Mouse (Mus musculus) liver, embryonic 16.5 days (tissue): ENCODE data around the gene Ifi205. TPM values are rescaled to one million over a fixed set of nuclear protein-coding genes. Genes with fewer than 3 reads are reported as not detected.
"Not testable (repeated sequence)": the region's sequence is repeated elsewhere in the genome, so short reads cannot be mapped to it uniquely, and the experiment has no call there.

Experiments
- ATAC-seq: fragments of 200-750 bp; cut with Nextera tagmentation; 2 replicates; pipeline ENCODE4 v1.8.0; 2017; ENCODE audit warnings: low read depth, mild to moderate bottlenecking, moderate number of reproducible peaks, moderate library complexity
- H3K27ac ChIP-seq: fragments of 300-500 bp; sonication (generic); 2 replicates; pipeline ENCODE4 v1.5.1; 2014; ENCODE audit warnings: mild to moderate bottlenecking, low read length
- H3K27me3 ChIP-seq: fragments of 300-500 bp; sonication (generic); 2 replicates; pipeline ENCODE4 v1.6.1; 2014; ENCODE audit warnings: low read depth, low read length, mixed read lengths; ENCODE audit not compliant: control insufficient read depth, insufficient read depth
- H3K36me3 ChIP-seq: fragments of 300-500 bp; sonication (generic); 2 replicates; pipeline ENCODE4 v1.6.1; 2014; ENCODE audit warnings: mild to moderate bottlenecking; ENCODE audit not compliant: control insufficient read depth, insufficient read depth
- H3K4me1 ChIP-seq: fragments of 300-500 bp; sonication (generic); 2 replicates; pipeline ENCODE4 v1.6.1; 2014; ENCODE audit warnings: low read depth, low read length, mixed read lengths; ENCODE audit not compliant: control insufficient read depth
- H3K4me2 ChIP-seq: fragments of 300-500 bp; sonication (generic); 2 replicates; pipeline ENCODE4 v1.6.1; 2014; ENCODE audit warnings: low read depth, low read length, mixed read lengths
- H3K4me3 ChIP-seq: fragments of 300-500 bp; sonication (generic); 2 replicates; pipeline ENCODE4 v1.5.1; 2014; ENCODE audit warnings: low read depth, mild to moderate bottlenecking, low read length
- H3K9ac ChIP-seq: fragments of 300-500 bp; sonication (generic); 2 replicates; pipeline ENCODE4 v1.6.1; 2014; ENCODE audit warnings: low read depth, low read length
- H3K9me3 ChIP-seq: fragments of 300-500 bp; sonication (generic); replicated peaks from 2 replicates; pipeline ENCODE4 v1.6.1; 2016; ENCODE audit warnings: low read length; ENCODE audit not compliant: control insufficient read depth
- WGBS: fragments of 180-500 bp; shearing (Covaris S2); extraction: QIAGEN DNeasy Blood & Tissue Kit; methylation state at CpG from one replicate; pipeline ENCODE4 v1.1.7; 2014; ENCODE audit not compliant: insufficient replicate concordance; 5-methylcytosine and 5-hydroxymethylcytosine counted together
- polyA plus RNA-seq: library from polyadenylated mRNA; unstranded; fragments of >200 nt; fragmentation: Nextera tagmentation; extraction: Ambion mirVana; gene quantifications from 2 replicates; pipeline ENCODE4 v1.2.1, GENCODE M21; 2015

The Ifi205 gene
- polyA plus RNA-seq, 1 experiment from 2014 or later, result 0.60 TPM

GRCm38 (mm10) chr1:173982694-173983305, 48.8 kb downstream of the Ifi205 start, which contains the start of gene Ifi202b:
Gene Ifi202b, minus strand, starts transcription at chr1:173982744.
- H3K9me3 ChIP-seq, H3K36me3 ChIP-seq: not testable (repeated sequence)
- WGBS, result 70% methylated on average over 6 of the region's 6 CpGs

GRCm38 (mm10) chr1:173981038-173981437, 50.6 kb downstream of the Ifi205 start:
- not testable (repeated sequence) for H3K36me3 ChIP-seq, H3K27me3 ChIP-seq, H3K4me2 ChIP-seq, H3K4me3 ChIP-seq, ATAC-seq, H3K4me1 ChIP-seq, H3K9ac ChIP-seq, H3K27ac ChIP-seq, H3K9me3 ChIP-seq
- WGBS, result 36% methylated on average over 3 of the region's 3 CpGs

More at GRCm38 (mm10) chr1:173982694-173983305, 48.8 kb downstream of the Ifi205 start, which contains the start of gene Ifi202b:
- H3K27me3 ChIP-seq, H3K4me3 ChIP-seq, H3K4me1 ChIP-seq, H3K27ac ChIP-seq, ATAC-seq, H3K9ac ChIP-seq, H3K4me2 ChIP-seq: not testable (repeated sequence)

- no peaks in the 10 kb centered on the region for H3K36me3 ChIP-seq
- no peak overlapping the region for H3K4me3 ChIP-seq
- H3K4me1 ChIP-seq, result no peaks in the 10 kb centered on the region
- no peaks in the 10 kb centered on the region for H3K9me3 ChIP-seq
- H3K27me3 ChIP-seq, result no peaks in the 10 kb centered on the region
- H3K9ac ChIP-seq, result no peak overlapping the region
- no peak overlapping the region for H3K27ac ChIP-seq
- H3K4me2 ChIP-seq, result no peak overlapping the region
- ATAC-seq, result no peak
Measured at GRCm38 (mm10) chr1:173977622-173978021, 54.0 kb downstream of the Ifi205 start.

GRCm38 (mm10) chr1:173973111-173973510, 58.5 kb downstream of the Ifi205 start:
- Histone ChIP-seq H3K4me3 (no peak overlapping the region), H3K4me2 (no peak overlapping the region), H3K9ac (no peak overlapping the region), H3K9me3 (no peaks in the 10 kb centered on the region), H3K36me3 (no peaks in the 10 kb centered on the region), H3K27ac (no peak overlapping the region), H3K27me3 (no peaks in the 10 kb centered on the region), H3K4me1 (no peaks in the 10 kb centered on the region)
- no peak for ATAC-seq

Other genes starting within 250 kb of the Ifi205 start
- 1.4 and 2.6 TPM in 2 replicates for gene Ifi211, start 118.8 kb downstream of the Ifi205 start, polyA plus RNA-seq
- gene Mndal, start 89.3 kb downstream of the Ifi205 start, polyA plus RNA-seq, result 3.8 and 4.4 TPM in 2 replicates
- 2.3 and 2.4 TPM in 2 replicates for gene Ifi203, start 89.1 kb downstream of the Ifi205 start, polyA plus RNA-seq
- gene Ifi202b, start 49.1 kb downstream of the Ifi205 start, polyA plus RNA-seq, result not detected in 2 replicates
- gene Olfr433, start 8.9 kb upstream of the Ifi205 start, polyA plus RNA-seq, result 0.09 and 0.12 TPM in 2 replicates
- gene Olfr432, start 17.4 kb upstream of the Ifi205 start, polyA plus RNA-seq, result not detected in 2 replicates
- not detected in 2 replicates for gene Olfr430, start 34.8 kb upstream of the Ifi205 start, polyA plus RNA-seq
- gene Olfr429, start 52.5 kb upstream of the Ifi205 start, polyA plus RNA-seq, result not detected in 2 replicates
- gene Olfr427, start 65.1 kb upstream of the Ifi205 start, polyA plus RNA-seq, result not detected in 2 replicates
- gene Olfr231, start 89.4 kb upstream of the Ifi205 start, polyA plus RNA-seq, result not detected in 2 replicates
- gene Olfr424, start 99.7 kb upstream of the Ifi205 start, polyA plus RNA-seq, result not detected in 2 replicates
- 0.97 and 1.1 TPM in 2 replicates for gene Olfr420, start 123.8 kb upstream of the Ifi205 start, polyA plus RNA-seq
- gene Spta1, start 141.0 kb upstream of the Ifi205 start, polyA plus RNA-seq, result 35.2 and 38.2 TPM in 2 replicates
- 0.11 and 0.13 TPM in 2 replicates for gene Olfr419, start 220.3 kb upstream of the Ifi205 start, polyA plus RNA-seq